Mouse (Mus musculus) neural tube, embryonic 10.5 days (tissue): ENCODE data around the gene Cd69.

Experiments
- DNase-seq: peaks from one replicate; pipeline ENCODE4 v3.0.0-alpha.2; 2017; ENCODE audit warnings: low spot score; ENCODE audit errors: extremely low spot score

The Cd69 gene

DNA sequence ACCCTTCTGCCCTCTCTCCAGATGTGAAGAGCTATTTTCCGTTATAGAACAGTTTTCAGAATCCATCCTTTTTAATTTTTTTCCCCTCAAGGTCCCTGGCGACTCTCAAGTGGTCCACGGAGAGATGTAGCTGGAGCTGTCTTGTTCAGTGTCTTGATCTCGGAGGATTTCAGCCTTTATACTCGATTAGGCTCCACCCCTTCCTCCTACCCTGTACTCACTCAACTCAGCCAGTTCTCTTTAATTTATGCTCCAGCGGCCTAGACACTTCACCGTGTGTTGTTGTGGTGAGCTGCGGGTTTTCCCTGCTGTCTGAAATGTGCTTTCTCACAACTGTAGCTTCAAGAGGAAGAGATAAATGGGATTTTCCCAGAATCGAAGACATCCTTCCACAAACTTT lies at the start of gene Cd69:
Cd69 (minus strand) TSS at position 217 of the 400 bp plus-strand sequence.
- no peak for DNase-seq

DNA sequence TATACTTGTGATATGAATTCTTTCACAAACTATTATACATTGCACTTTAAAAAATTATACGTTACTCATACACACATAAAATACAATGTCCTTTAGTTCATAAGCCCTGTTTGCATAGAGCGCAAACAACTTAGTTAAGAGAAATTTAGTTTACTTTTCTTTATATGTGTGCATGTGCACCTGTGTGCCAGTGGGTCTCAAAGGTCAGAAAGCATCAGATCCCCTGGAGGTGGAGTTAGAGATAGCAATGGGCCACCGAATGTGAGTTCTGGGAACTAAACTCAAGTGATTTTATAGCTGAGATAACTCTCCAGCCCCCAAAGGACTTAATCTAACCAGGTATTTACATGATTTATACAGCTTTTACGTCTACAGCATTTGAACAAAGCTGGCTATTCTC lies 44.1 kb upstream of the Cd69 start:
- no peak for DNase-seq

DNA sequence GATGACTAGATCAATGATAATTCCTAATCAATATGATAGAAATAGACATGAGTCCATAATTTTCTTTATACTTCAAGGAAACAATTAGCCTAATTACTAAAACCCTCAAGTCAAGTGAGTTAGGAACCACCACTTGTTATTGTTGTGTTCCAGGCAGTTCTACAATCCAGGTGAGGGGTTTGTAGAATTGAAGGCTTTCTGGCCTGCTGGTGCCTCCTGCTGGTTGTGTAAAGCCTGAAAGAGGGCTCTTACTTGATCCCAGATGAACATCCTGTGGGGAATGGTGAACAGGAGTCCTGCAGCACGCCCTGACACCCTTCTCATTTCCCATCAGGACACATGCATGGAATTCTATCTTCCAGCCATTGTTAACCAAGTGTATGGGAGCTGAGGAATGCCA lies 43.2 kb upstream of the Cd69 start:
- no peak for DNase-seq

DNA sequence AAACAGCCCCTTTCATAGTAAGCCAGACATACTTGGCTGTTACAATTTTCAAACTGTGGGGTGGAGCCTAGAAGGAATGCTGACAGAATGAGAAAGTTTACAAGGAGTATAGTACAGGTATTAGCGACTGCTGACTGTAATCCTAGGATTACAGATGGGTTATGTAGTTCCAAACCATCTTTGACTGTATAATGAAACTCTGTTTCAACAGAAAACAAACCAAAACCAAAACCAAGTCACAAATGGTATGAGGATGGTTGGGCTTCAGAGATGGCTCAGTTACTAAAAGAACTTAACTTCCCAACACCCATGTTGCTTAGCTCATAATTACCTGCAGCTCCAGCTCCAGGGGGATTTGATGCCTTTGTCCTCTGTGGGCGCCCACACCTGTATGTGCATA lies 41.2 kb upstream of the Cd69 start:
- DNase-seq, result no peak

DNA sequence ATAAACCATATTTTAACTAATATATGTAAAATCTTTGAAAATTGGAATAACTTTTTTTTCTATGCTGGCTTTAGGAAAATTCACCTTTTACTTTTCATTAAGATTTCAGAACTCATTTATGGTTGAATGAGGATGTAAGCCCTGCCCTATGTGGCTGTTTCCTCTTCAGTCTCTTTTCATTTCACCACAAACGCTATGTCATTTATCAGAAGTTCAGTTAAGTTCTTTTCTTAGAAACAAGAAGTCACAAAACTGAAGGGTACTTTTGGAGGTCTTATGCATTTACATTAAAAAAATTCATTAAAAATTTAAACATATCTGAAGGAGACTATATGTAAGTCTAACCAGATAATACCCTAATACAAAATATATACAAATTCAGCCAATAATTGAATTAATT lies 40.5 kb upstream of the Cd69 start:
- no peak for DNase-seq

DNA sequence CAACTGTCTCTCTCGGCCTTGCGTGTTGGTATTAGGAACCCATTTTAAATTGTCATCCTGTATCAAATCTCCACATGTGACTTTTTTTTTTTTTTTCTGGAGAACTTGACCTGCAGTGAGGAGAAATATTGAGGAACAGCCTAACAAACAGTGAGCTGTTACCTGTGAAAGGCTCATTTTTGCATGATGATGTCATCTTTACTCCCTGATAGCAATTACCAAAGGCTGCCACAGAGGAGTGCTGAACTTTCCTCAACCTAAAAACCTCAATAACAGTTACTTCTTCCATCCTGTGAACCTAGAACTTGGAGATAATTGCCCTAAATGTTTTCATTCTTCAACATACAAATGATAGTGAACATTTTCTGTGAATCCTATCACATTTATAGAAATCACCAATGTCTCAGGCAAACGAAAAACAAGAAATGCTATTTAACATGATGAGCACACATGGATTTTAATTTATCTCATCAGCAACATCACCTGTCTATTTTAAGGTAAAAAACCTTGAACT lies 39.5 kb upstream of the Cd69 start:
- no peak for DNase-seq

DNA sequence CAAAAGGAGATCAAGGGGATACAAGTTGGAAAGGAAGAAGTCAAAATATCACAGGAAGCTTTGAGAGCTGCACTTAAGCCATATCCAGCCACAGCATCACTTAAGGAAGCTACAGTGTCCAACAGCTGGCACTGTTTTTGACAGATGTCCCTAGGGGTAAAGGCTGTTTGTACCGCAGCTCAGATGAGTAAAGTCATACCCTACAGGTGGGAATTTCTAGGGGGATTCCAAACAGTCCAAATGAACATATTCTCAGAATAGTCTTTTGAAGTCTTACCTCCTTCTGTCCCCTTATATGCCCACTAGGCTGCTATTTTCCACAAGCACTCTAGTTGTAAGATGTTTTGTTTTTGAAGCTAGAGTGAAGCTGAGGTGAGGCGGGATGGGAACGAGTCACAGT lies 37.3 kb upstream of the Cd69 start:
- no peak for DNase-seq

DNA sequence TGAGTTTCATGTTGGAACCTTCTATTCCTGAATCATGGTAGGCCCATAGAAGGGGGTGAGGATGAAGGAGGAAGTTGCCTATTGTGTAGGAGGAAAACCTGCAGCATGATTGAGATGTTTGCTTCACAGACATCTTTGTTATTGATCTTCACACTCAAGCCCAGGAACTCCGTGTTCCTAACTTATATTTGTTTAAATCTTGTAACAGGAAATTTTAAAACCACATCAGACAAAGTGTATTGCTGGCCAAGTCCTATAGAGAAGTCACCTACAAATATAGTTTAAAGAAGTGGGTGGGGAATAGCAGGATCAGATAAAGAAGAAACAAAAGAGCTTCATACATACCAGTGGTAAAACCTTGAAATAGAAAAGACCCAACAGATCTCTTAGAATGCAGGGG lies 28.9 kb upstream of the Cd69 start:
- no peak for DNase-seq

DNA sequence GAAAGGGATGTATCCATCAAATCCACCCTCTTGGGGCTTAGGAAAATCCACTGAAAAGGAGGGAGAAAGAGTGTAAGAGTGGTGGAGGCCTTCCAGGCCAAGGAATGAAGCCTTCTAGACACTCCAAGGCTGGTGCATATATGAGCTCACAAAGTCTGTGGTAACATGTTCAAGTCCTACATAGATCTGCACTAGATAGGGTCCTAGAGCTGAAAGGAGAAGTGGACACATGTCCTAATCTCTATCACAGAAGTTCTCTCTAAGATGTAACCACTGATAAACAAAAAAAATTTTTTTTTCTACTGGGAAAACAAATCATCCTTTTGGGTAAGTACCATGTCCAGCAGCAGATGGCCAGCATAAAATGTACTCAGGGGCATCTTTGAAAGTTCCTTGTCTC lies 13.5 kb upstream of the Cd69 start:
- no peak for DNase-seq

DNA sequence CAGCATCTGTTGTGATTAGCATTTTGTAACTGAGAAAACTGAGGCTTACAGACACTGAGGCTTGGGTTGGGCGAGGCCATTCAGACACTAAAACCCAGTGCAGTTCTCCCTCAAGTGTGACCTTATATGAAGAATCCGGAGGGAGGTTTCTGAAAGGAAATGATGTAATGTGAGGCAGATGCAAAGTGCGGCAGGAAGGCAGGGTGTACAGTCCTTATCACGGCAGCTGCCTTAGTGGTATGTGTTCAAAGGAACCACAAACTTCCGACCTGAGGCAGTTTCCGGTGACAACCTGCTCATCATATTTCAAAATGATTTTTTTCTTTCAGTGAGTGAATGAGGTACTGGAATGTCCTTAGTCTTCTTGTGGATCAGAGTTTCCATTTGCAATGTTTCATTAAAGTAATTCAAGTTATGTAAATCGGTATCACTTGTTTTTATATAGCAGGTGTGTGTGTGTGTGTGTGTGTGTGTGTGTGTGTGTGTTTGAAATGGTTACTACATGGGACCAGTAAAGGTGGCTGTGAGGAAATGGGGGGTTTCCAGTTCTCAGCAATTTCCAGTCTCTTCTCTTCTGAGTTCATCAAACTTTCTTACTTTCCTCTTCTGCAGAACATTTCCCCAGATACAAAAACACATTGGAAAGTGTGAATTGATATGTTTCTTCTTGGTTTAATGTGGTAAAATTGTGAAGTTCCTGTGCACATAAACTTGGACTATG lies 9.3 kb upstream of the Cd69 start:
- no peak for DNase-seq

DNA sequence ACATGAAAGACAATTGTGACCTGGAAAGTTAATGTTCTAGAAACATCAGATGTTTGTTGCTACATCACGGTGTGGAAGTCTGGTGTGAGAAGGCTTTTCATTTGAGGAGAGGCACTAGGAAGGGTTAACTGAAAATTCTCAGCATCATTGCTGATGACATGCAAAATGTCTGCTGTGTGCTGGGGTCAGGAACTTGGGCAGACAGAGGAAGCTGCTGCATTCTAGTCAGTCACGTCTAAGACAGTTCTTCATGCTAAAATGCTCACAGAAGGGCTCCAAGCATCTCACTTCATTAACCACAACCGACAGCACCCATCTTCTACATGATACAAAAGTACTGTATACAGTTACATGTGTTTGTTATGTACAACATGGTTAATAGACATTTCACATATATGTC lies 8.0 kb upstream of the Cd69 start:
- no peak for DNase-seq

DNA sequence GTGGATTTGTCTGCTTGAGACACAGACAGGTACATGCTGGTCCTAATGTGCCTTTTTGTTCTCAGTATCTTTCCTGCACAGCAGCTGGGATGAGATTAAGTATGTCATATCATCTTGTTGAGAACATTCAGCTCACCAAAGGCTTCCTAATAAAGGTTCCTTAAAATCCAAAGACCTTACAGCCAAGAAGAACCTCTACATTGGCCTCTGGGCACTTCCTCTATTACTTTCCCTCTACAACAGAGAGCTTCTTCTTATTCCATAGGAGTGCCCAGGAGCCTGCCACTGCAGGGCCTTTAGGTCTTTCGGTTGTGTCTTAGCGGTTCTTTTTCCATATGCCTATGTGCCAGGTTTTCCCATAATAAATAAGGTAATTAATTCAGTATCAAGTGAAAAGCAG lies 1.2 kb upstream of the Cd69 start:
- DNase-seq, result no peak

DNA sequence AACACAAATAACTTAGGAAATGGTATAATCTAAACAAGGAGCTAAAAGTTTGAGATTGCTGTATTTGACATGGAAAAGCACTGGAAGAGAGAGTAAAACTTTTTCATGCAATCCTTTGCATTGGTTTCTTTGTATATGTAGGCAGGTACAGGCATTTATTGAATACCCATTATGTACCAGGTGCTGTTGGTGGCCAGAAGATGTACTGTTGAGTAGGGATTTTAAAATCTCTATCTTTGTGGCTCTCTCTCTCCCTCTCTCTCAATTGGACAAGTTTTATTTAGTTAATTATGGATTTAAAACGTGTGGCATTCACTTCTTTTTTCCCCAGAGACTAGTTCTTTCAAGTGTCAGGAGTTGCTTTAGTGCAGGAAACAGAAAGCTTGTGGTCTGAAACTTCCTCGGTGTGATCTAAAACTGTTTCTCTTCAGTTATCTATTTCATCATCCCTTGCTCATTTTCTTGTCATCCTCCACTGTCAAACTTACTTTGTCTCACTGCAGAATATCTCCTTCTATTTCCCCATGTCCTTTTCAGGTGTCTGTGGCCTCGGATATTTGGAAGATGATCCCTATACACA lies 478 bp upstream of the Cd69 start:
- no peak for DNase-seq

DNA sequence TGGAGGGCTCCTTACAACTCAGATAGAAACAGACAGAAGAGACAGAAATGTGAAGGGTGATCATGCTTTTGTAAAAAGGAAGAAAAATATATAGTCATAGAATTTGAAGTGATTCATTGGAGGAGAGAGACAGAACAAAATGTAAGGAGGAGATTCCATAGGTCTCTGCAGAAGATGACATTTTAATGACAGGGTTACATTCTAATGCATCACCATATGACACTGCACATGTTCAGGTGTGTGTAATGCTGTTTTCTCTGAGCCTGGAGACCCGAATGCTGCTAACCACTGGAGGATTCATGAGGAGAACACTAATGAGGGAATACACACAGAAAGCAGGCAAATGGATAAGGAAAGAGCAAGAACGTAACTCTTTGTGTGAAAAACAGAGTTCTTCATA lies 760 bp downstream of the Cd69 start:
- no peak for DNase-seq

DNA sequence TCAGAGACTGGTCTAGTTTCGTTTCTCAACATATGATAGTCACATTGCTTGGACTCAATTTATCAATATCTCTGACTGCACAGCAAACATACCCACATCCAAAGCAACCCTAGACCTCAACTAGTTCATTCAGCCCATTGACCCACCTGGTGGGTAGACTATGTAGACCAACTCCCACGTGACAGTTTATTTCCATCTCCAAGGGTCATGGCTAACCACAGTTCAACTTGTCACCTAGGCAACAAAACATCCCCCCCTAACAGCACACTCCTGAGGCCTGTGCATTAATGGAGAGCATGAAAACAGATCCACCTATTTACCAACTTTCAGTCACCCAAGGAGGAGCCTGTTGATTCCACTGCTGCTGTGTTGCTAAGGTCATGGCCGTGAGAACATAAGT lies 1.6 kb downstream of the Cd69 start:
- DNase-seq, result no peak

DNA sequence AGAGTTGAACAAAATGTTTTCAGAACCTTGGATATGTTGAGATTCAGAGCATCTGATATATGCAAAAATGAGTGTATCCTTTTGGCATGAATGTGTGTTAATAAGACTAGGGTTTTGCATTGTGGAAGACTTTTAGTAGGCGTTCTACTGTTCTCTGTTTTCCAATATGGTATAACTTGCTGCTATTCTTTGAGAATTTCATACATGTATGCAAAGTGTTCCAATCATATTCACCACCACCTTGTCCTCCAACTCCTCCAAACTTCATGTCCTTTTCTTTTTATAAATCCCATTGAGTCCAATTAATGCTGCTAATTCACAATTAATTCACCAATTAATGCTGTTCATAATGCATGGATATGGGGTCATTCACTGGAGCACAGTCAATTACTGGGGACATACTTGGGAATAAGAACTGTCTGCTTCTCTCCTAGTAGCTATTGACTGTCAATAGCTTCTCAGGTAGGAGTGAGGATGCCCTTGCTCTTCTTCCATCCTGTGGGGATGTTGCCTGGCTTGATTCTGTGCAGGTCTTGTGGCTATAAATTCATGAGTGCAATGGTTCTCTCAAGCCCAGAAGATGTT lies 8.7 kb downstream of the Cd69 start:
- no peak for DNase-seq

DNA sequence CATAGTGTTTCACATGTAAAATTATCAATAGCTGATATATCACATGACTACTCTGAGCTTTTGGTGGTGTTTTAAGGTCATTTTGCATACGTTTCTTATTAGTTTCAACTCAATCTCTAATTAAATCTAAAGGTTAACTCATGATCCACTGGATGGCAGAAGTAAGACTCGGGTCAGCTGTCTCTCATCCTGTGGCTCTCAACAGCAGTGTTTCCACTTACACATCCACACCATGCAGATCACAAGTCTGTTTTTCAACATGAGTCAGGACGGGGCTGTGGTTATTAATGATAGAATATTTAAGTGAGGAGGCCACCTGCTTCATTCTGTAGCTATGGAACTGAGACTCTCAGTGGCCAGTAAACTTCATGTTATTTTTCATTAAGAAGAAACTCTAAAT lies 9.4 kb downstream of the Cd69 start:
- no peak for DNase-seq

DNA sequence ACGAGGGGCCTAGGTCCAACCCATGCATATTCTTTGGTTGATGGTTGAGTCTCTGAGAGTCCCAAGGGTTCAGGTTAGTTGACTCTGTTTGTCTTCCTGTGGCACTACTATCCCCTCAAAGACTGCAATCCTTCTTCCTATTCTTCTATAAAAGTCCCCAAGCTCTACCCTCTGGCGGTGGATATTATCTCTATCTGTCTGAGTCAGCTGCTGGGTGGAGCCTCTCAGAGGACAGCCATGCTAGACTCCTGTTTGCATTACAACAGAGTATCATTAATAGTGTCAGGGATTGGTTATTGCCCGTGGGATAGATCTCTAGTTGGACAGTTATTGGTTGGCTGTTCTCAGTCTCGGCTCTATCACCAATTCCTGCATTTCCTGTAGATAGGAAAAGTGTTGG lies 14.3 kb downstream of the Cd69 start:
- DNase-seq, result no peak

DNA sequence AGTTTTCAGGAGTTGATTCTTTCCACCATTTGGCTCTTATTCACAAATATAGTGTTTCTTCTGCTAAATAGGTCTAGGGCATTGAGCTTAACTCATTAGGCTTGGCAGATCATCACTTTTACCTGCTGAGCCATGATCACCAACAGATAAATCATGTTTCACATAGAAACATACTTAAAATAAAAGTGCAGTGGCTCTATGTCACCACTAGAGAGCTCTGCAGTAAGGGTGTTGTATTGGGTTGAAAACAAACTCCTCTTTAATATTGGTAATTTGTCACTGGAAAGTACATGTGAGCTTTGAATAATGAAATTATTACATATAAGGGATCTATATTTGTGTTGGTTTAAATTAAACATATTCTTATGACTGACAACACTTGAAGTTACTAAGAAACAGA lies 15.2 kb downstream of the Cd69 start:
- no peak for DNase-seq

DNA sequence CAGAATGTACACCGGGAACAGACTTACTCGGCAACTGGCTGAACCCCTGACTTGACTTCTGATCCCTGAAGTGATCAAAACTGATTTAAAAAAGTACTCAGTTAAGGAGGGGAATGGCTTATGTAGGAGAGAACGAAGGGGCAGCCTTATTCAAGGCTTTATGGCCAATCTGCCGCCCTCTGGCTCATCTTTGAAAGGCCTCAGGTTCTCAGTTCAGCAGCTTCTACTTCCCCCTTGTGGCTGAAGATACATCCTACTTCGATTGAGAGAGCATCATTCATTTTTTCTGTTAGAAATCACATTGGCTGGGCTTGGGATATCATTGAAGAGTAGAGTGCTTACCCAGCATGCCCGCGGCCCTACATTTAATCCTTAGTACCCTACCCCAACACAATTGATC lies 19.2 kb downstream of the Cd69 start:
- no peak for DNase-seq

DNA sequence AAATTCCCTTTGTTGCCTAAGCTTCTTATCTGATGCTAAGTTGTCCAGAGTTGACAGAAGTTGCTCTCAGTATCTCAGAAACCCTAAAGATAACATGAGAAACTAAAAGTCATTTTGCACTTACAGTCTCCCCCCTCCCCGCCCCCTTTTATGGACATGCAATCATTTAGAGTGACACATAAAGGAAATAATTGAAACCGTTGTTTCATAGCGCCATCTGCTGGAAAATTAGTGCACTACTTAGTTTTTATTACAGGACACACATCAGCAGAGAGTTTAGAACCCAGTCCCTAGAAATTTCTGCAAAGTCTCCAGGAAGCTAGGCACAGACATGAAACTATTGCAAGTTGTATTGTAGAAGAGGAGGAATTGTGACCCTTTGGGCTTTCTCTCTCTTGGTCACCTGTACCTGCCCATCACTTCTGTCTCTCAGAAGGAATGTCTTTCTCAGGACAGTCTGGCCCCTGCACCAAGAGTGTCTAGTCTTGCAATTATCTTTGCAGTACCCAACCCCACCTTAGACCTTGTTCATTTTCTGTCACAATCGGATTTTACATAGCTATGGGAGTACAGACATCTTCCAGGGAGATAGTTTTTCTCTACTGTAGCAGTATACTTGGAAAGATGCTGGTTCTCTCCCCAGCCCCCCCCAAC lies 20.2 kb downstream of the Cd69 start:
- no peak for DNase-seq

DNA sequence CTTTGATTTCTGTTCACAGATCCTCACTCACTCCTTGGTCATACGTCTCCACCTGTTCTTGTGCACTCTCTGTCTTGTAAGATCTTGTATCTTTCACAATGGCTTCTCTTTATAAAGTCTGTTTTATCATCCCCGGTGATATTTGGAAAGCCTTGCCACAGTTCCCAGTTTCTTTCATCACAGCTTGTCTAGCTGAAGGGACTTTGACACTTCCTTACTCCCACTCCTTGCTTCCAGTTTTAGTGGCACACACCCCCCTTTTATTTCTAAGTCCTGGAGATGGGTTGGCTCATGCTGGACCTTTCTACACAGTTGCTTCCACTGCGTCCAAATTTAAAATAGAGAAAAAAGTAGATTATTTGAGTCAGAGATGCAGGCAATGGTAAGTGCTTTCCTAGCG lies 20.9 kb downstream of the Cd69 start:
- DNase-seq, result no peak

DNA sequence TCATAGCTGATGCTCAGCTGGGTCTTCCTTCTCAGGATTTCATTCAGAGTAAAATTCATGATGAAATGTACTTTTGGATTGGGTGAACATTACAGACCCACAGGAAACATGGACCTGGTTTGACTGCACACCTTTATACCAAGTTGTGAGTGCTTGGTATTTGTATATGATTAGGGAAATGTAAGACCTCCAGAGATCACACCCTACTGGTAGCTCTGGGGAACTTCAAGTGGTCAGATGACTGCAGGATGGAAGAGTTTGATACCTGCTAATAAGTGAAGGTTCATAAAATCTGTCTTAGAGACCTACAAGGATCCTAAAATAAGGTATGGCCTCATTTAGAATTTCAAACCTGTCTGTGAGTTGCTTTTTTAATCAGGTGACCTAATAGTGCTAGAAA lies 27.0 kb downstream of the Cd69 start:
- no peak for DNase-seq
